Mouse (Mus musculus) lung, postnatal 10 days (tissue): ENCODE measurements around the gene Tmem179.

Experiments
- DNase-seq: peaks from one replicate; pipeline ENCODE4 v3.0.0; 2021

The Tmem179 gene

DNA sequence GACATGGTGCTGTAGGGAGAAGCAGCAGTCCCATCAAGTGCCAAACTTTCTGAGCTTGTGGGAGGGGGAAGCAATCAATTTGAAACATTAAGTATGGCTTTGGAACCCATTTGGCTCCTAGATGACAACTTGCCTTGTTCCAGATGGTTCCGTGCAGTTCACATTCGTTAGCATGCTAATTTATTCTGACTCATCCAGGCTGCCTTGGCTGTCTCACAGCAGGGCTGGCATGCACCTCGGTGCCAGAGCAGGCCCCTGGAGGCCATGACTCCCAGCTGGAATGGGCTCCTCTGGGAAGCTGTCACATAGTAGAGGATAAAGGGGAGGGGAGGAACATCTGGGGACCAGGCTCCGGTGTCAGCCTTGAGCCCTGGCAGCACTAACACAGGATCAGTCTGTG lies 58.7 kb downstream of the Tmem179 start:
- DNase-seq, result peak; percentile 38

DNA sequence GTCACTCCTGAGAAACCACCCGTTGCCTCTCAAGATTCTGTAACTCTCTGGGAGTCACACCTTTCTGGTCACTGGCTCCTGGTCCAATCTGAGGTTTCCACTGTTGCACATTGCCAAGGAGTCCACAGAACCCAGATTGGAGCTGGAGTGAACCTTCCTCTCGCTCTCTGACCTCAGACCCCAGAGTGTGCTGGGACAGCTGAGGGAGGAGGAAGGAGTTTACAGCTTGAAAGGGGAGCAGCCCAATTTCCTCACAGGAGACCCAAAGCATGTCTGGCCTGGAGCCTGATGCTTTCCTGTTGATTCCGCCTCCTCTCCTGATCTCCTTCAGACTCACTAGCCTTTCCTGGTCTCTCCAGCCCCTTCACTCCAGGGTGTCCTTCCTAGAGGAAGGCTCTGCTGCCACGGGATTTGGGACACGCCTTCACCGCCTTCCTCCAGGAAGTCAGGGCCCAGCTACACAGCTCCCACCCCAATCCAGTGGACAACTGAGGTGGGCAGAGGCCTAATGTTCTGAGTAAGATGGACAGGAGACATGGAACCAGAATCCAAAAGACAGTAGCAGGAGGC lies 60.3 kb downstream of the Tmem179 start:
- peak; percentile 42 for DNase-seq

- no peak for DNase-seq
Measured at GRCm38 (mm10) chr12:112451826-112452225, 64.7 kb downstream of the Tmem179 start.

GRCm38 (mm10) chr12:112451381-112451780 lies 65.2 kb downstream of the Tmem179 start:
- DNase-seq, result no peak

DNA sequence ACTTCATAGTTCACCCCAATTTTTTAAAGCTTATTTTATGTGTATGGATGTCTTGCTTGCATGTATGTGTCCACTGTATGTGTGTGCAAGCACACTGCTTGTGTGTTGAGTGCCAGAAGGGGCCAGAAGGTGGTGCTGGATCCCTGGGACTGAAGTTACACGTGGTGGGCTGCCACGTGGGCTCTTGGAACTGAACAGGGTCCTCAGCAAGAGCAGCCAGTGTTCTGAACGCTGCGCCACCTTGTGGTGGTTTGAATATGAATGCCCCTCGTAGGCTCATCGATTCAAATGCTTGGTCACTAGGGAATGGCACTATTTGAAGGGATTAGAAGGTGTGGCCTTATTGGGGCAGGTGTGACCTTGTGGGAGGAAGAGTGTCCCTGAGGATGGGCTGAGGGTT lies 65.7 kb downstream of the Tmem179 start:
- peak; percentile 73 for DNase-seq
